Mouse (Mus musculus): Measurements from ENCODE around the gene Mpnd.

Gene Mpnd

DNA sequence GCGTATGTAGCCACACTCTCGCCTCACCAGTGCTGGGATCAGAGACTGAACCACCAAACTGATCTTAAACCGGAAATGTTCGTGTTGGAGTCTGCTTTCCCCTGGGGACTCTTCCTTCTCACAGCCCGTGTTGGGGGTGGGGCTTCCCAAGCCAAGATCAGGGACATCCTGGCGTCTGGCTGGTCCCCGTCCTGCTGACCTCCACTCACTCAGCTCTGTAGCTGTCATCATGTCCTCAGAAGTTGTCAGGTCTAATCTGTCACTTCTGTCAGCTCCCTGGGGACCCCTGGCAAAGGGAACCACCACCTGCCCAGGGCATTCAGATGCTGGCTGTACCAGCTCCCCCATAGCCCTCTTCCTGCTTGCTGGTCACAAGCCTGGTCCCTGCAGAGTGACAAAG, 37.3 kb upstream of the Mpnd start:
- ChIA-PET POLR2A (interaction anchor here in 2 of 4 experiments (1.2 to 1.3 kb wide), 3 partner anchors 9 to 111 kb away, joined by 3 to 9 read pairs (median 3); partner anchors contain the start of gene Yju2 (in 1 of the 2)), CTCF (interaction anchor here in 1 of 4 experiments (1.1 to 1.3 kb wide), 2 partner anchors 9 to 382 kb away, joined by 3 read pairs; partner anchors contain the start of gene Yju2)

DNA sequence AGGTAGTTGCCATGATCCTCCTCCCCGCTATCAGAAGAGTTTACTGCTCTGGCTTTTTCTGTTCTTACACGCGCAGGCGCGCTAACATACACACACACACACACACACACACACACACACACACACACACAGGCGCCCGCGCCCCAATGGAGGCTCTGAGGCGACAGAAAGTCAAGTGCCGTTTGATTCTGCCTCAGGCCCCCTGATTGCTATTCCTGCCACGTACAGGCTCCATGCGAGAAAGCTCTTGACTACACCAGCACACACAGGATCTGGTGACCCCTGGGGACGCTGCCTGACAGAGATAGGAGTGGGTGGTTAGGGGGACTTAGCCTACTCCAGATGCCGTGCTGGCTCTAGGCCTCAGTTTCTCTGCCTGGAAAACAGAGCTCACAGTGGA, 36.0 kb upstream of the Mpnd start:
- CTCF ChIA-PET, result interaction anchor here in 1 of 4 experiments (2.0 kb wide), 1 partner anchor 12 kb away, joined by 5 read pairs; no protein-coding TSS in a partner anchor
- POLR2A ChIA-PET, result interaction anchor here in 3 of 4 experiments (0.7 to 2.9 kb wide), 11 partner anchors 10 to 364 kb away, joined by 3 to 11 read pairs (median 4); partner anchors contain the start of gene Yju2 (in 3 of the 3)

DNA sequence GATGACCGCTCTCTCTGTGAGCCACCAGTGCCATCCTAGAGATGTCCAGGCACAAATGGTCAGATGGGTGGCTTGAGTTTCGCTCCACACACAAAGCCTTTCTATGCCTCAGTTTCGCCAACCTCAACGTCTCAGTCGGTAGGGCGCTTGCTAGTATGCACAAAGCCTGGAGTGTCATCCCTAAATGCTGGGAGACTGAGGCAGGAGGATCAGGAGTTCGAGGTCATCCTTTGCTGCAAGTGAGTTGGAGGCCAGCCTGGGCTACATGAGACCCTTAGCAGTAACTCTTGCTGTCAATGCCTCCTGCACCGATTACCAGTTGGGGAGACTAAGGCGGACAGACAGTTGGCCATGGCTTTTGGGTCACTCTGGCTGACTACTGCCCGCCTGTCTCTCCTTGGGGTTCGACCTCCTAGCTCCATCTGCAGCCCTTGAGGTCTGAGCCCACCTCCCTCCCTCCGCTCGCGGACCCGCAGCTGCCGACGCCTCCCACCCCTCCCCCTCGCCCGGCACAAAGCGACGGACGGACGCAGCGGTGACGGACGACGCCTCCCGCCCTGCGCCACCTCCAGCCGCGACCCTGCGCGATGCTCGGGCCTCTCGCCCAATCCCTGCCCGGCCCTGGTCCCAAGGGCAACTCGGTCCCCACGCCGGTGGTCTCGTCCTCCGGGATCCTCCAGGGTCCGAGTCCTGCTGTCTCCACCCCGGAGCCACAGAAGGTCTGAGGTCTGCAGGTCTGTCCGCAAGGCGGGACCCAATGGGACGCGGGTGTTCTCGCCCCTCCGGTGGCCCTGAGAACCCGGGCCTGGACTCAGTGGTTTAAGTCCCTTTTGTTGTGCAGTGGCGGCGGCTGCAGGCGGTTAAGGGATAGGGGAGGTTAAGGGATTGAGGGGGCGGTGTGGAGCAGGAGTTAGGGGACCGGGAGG, 35.3 kb upstream of the Mpnd start, which contains the start of gene Shd:
TSS of gene Shd (plus strand) at position 502 of the 926 bp plus-strand sequence.
- ChIA-PET CTCF (interaction anchor here in 2 of 4 experiments (1.0 to 2.0 kb wide), 2 partner anchors 11 to 13 kb away, joined by 3 to 5 read pairs; partner anchors contain the start of gene Yju2 (in 1 of the 2)), POLR2A (interaction anchor here in 3 of 4 experiments (0.7 to 2.9 kb wide), 13 partner anchors 11 to 363 kb away, joined by 3 to 11 read pairs (median 4); partner anchors contain the start of genes Yju2 (in 3 of the 3) and Chaf1a (in 1 of the 3))

DNA sequence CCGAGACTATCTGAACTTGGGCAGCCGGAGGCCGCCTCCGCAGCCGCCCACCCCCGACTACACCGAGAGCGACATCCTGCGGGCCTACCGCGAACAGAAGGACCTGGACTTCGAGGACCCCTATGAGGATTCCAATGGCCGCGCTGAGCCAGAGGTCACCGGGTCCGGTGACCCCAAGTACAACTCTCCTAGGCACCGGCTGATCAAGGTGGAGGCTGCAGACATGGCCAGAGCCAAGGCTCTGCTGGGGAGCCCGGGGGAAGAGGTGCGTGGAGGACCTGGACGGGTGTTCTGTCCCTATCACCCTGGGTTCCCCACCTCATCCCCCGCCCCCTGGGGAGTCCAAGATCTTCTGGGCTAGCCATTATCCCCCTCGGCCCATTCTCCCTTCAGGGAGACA, 34.1 kb upstream of the Mpnd start:
- CTCF ChIA-PET, result interaction anchor here in 2 of 4 experiments (1.0 to 2.0 kb wide), 2 partner anchors 13 to 14 kb away, joined by 3 to 5 read pairs; partner anchors contain the start of gene Yju2 (in 1 of the 2)
- POLR2A ChIA-PET, result interaction anchor here in 3 of 4 experiments (0.6 to 2.9 kb wide), 7 partner anchors 9 to 82 kb away, joined by 3 to 11 read pairs (median 4); partner anchors contain the start of genes Chaf1a (in 1 of the 3) and Yju2 (in 1 of the 3)

DNA sequence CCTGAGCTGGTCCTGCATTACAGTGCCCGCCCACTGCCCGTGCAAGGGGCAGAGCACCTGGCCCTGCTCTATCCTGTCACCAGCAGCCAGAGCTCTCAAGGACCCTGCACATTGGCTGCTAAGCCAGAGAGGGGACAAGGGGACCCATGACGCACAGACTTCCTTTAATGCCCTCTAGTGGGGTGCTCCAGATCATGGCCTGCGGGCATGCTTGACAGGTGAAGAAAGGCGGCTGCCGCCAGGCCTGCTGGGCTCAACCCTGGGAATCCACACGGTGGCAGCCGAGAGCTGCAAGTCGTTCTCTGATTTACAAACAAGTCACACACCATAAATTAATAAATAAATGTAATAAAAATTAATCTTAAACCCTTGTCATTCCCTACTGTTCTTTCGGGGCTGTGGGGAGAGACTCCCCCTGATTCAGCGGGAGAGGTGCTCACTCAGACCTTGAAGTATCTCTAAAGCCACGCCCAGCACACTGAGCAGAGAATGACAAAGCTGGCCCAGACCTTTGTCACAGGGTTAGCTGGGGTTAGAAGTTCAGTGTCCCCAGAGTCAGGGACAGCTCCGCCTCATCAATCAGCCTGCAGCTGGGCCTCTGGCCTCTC, 29.2 kb upstream of the Mpnd start:
- ChIA-PET POLR2A (interaction anchor here (0.6 to 1.9 kb wide), 34 partner anchors 9 to 315 kb away, joined by 3 to 18 read pairs (median 4); partner anchors contain the start of genes Chaf1a (in 2 of the 4), Ebi3 (in 2 of the 4), Fsd1 (in 2 of the 4) and Hdgfl2 (in 2 of the 4)), CTCF (interaction anchor here (0.5 to 2.0 kb wide), 57 partner anchors 9 to 449 kb away, joined by 3 to 35 read pairs (median 4); partner anchors contain the start of genes Sh3gl1 (in 3 of the 4), Fsd1 (in 2 of the 4), Hdgfl2 (in 2 of the 4) and Chaf1a (in 1 of the 4))

DNA sequence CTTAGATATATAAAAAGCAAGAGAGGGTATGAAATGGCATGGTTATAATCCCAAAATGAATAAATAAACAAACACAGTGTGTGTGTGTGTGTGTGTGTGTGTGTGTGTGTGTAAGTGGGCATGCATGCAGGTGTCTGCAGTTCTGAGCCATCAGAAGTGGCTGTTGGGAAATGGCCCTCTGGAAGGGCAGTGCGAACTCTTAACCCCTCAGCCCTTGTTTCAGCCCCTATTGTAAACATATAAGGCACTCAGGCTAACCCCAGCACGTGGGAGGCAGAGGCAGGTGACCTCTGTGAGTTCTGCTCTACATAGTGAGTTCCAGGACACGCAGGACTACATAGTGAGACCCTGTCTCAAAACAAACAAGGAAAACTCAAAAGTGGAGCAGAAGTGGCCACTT, 28.2 kb upstream of the Mpnd start:
- POLR2A ChIA-PET, result interaction anchor here in 3 of 4 experiments (0.8 to 1.7 kb wide), 10 partner anchors 9 to 314 kb away, joined by 3 to 9 read pairs (median 5); partner anchors contain the start of genes Fsd1 (in 1 of the 3), Hdgfl2 (in 1 of the 3) and Yju2 (in 1 of the 3)
- CTCF ChIA-PET, result interaction anchor here in 3 of 4 experiments (0.6 to 2.6 kb wide), 13 partner anchors 11 to 1074 kb away, joined by 3 to 35 read pairs (median 9); partner anchors contain the start of genes Sh3gl1 (in 2 of the 3), Ebi3 (in 1 of the 3) and Ubxn6 (in 1 of the 3)

DNA sequence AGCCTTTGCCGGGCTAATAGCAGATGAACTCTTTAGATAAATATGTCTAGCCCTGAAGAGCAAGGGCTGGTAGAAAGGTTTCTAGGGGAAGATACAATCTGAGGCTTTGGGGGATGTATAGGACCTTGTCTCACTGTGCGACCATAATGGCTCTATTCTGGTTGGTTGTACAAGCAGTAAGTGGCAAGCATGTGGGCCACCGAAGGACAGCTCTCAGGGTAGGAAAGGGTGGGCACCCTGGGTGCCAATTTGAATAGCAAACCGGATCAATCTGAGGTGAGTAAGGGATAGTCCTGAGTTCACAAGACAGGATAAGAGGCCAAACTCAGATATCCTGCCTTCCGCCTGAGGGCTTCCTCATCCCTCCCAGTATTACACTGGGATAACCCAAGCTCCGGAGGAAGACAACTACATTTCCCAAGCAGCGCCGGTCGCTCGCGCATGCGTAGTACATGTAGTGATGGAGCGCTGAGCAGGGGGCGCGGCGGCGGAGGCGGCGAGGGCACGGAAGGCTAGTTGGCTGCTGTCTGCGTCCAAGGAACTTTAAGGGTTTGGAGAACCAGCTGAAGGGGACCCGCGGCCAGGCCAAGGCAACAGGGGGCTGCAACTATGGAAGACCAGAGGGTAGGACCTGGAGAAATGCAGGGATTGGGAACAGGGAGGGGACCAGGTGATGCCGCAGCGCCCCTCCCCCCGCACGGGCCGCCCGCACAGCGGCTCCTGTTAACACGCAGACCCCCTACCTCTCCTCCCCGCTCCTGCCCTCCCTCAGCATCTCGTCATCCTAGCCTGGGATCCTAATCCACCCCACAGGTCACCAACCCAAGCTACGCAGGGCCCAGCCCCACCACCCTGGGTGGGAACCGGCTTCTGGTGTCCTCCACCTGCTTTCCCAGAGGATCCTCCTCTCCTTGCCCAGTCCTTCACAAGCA, 19.2 kb upstream of the Mpnd start, which contains the start of gene Fsd1:
TSS of gene Fsd1 (plus strand) at position 480 of the 932 bp plus-strand sequence.
- ChIA-PET CTCF (interaction anchor here in 3 of 4 experiments (0.5 to 2.5 kb wide), 7 partner anchors 10 to 139 kb away, joined by 3 to 13 read pairs (median 5); partner anchors contain the start of gene Sh3gl1 (in 2 of the 3)), POLR2A (interaction anchor here in 3 of 4 experiments (0.6 to 3.4 kb wide), 16 partner anchors 10 to 106 kb away, joined by 3 to 17 read pairs (median 4); partner anchors contain the start of genes Ebi3 (in 1 of the 3), Sh3gl1 (in 1 of the 3) and Yju2 (in 1 of the 3))

DNA sequence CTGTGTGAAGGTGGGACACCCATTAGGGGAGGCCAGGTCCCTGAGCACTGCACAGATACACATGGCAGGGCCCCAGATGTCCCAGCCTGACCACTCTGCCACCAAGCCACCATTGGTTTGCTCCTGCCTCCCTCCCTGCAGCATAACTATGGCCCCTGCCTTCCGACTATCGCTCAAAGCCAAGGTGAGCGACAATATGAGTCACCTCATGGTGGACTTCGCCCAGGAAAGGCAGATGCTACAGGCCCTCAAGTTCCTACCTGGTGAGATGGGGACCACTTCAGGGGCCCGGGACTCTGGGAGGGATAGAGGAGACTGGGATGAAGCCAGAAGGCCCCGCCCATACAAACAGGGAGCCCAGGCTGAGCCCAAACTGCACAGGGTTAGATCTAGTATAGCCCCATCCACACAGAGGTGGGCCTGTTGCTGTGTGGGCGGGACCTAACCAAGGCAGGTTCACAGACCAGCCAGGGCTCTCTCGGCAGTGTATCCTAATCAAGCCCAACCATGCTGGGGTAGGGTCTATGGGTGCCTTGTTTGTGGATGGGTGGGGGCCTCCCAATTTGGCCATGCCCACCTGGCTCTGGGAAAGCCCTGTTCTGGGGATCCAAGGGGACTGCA, 15.1 kb upstream of the Mpnd start:
- POLR2A ChIA-PET, result interaction anchor here in 2 of 4 experiments (0.7 to 1.0 kb wide), 3 partner anchors 19 to 31 kb away, joined by 3 read pairs; no protein-coding TSS in a partner anchor
- CTCF ChIA-PET, result interaction anchor here in 1 of 4 experiments (0.7 kb wide), 1 partner anchor 141 kb away, joined by 3 read pairs; no protein-coding TSS in a partner anchor

DNA sequence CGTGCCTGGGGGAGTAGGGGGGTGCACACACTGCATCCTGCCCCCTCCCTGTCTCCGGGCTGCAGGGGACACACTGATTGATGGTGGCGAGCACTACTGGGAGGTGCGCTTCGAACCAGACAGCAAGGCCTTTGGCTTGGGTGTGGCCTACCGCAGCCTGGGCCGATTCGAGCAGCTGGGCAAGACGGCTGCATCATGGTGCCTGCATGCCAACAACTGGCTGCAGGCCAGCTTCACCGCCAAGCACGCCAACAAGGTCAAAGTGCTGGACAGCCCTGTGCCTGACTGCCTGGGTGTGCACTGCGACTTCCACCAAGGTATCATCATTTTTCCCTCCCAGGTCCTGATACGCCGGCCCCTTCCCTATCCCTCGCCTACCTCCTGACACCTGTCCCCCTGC, 9.5 kb upstream of the Mpnd start:
- ChIA-PET POLR2A (interaction anchor here in 2 of 4 experiments (0.9 to 2.3 kb wide), 10 partner anchors 13 to 83 kb away, joined by 3 to 16 read pairs (median 3); partner anchors contain the start of genes Hdgfl2 (in 1 of the 2), Sh3gl1 (in 1 of the 2) and Yju2 (in 1 of the 2)), CTCF (interaction anchor here (0.5 to 2.1 kb wide), 9 partner anchors 15 to 337 kb away, joined by 3 to 11 read pairs (median 4); no protein-coding TSS in a partner anchor)

DNA sequence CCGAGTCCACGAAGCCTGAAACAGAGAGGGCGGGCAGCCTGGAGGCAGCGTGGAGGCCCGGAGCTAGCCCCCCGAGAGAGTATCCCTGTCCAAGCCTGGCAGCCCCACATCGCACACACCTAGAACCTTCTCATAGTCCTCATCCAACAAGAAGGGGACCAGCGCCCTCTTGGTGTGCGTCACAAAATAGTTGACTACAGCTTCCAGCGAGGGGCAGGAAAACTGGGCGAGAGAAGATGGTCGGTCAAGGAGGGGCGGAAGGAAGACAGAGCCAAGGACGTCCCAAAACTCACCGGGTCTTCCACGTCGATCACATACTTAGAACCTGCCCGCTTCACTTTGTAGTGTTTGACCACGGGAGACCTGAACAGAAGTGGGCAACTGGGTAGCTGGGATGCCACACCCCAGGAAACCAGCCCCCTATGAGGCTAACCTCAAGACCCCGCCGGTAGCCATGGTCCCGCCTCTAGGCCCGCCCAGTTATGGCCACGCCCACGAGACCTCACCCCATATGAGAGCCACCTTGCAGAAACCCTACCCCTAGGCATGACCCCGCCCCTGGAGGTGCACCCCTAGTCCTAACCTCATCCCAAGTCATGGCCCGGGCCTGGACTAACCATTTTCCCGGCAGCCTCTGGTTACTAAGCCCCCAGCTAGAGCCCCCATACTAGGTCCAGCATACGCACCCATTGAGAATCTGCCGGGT, 5.6 kb upstream of the Mpnd start:
- ChIA-PET POLR2A (interaction anchor here in 3 of 4 experiments (0.6 to 3.2 kb wide), 10 partner anchors 9 to 226 kb away, joined by 3 to 21 read pairs (median 3); partner anchors contain the start of genes Chaf1a (in 1 of the 3), Fsd1 (in 1 of the 3) and Yju2 (in 1 of the 3)), CTCF (interaction anchor here in 2 of 4 experiments (0.6 to 2.7 kb wide), 8 partner anchors 9 to 265 kb away, joined by 3 to 10 read pairs (median 4); no protein-coding TSS in a partner anchor)

DNA sequence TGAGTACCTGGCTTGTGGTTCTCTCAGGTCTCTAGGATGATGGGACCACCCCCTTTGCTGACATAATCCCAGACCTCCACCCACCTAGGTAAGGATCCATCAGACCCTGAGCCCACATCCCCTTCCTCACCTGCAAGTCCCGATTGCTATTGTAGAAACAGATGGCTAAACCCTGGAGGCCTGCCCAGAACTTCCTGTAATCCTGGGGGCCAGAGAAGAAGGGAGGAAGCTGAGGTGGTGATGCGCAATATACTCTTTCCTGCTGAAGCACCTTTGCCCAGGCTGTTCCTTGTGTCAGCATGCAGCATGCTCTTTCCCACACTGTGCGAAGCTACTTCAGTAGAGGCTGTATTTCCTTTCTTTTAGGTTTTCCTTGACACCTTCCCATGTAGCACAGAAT, 2.5 kb upstream of the Mpnd start:
- POLR2A ChIA-PET, result interaction anchor here in 1 of 4 experiments (0.7 kb wide), 1 partner anchor 40 kb away, joined by 3 read pairs; no protein-coding TSS in a partner anchor
- CTCF ChIA-PET, result no interaction called here

DNA sequence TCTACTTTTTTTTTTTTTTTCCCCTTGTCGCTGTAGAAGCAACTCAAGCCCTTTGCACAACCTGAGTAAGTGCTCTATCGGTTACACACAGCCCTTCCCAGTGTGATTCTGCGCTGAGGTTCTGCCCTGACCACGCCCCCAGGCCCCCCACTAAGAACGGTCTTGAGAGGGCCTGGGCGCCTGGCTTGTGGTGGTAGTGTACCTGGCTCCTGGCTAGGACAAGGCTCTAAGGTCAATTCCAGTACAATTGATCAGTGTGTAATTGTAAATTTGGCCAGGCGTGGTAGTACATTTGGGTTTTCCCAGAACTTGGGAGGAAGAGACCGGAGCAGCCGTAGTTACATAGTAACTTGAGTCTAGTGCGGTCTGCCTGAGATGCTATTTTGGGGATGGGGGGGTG, 1.4 kb downstream of the Mpnd start:
- ChIA-PET POLR2A (interaction anchor here in 3 of 4 experiments (0.7 to 5.3 kb wide), 19 partner anchors 11 to 283 kb away, joined by 3 to 97 read pairs (median 18); partner anchors contain the start of genes Chaf1a (in 2 of the 3), Hdgfl2 (in 2 of the 3), Sh3gl1 (in 2 of the 3) and Fsd1 (in 1 of the 3)), CTCF (interaction anchor here in 3 of 4 experiments (0.5 to 4.2 kb wide), 9 partner anchors 11 to 249 kb away, joined by 3 to 43 read pairs (median 26); partner anchors contain the start of gene Sh3gl1 (in 1 of the 3))

DNA sequence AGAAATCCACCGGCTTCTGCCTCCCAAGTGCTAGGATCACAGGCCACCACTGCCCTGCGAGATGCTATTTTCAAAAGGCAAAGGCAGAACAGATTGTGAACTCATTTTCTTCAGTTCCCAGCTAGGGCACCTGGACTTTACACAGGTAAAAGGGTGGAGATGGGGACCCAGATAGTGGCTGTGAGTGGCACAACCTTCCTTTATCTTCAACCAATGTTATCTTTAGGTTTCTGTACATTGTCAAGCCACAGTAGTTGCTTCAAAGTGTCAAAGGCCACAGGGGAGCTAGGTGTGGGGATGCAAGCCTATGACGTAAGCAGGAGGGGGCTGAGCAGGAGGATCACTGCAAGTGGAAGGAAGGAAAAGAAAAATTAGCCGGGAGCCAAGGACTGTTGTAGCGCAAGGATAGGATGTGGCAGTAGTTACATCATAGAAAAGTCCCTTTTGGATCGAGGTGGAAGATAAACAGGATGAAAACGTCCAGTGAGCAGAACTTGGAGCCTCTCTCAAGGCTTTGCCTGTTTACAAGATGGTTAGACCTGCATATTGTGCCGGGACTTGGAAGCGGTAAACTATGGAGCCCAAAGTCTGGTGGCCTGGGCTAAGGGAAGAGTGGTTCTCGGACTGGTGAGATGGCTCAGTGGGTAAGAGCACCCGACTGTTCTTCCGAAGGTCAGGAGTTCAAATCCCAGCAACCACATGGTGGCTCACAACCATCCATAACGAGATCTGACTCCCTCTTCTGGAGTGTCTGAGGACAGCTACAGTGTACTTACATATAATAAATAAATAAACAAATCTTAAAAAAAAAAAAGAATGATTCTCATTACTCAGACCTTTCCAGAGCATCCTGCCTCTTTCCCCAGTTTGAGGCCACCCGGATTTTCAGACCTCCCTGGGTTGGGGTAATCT, 2.2 kb downstream of the Mpnd start:
- POLR2A ChIA-PET, result interaction anchor here (0.6 to 5.3 kb wide), 63 partner anchors 7 to 539 kb away, joined by 3 to 97 read pairs (median 5); partner anchors contain the start of genes Yju2 (in 4 of the 4), Hdgfl2 (in 3 of the 4), Chaf1a (in 2 of the 4) and Sh3gl1 (in 2 of the 4)
- CTCF ChIA-PET, result interaction anchor here (0.5 to 4.2 kb wide), 26 partner anchors 8 to 343 kb away, joined by 3 to 43 read pairs (median 6); partner anchors contain the start of genes Sh3gl1 (in 4 of the 4), Hdgfl2 (in 1 of the 4), Kdm4b (in 1 of the 4) and Yju2 (in 1 of the 4)
